Mouse (Mus musculus) stomach, embryonic 16.5 days (tissue): Measurements from ENCODE around the gene Rsph6a. TPM values are rescaled to one million over a fixed set of nuclear protein-coding genes. Genes with fewer than 3 reads are reported as not detected.

Source experiments
- ATAC-seq: fragments of 200-750 bp; cut with Nextera tagmentation; 2 replicates; pipeline ENCODE4 v1.8.0; 2017; ENCODE audit warnings: moderate number of reproducible peaks, moderate TSS enrichment; ENCODE audit not compliant: insufficient read depth, low FRiP score
- H3K27ac ChIP-seq: fragments of 300-500 bp; sonication (generic); 2 replicates; pipeline ENCODE4 v1.5.1; 2014; ENCODE audit warnings: low read length
- H3K27me3 ChIP-seq: fragments of 300-500 bp; sonication (generic); 2 replicates; pipeline ENCODE4 v1.6.1; 2014; ENCODE audit warnings: low read length, control low read depth, mixed read lengths; ENCODE audit not compliant: control insufficient read depth, insufficient read depth
- H3K36me3 ChIP-seq: fragments of 300-500 bp; sonication (generic); 2 replicates; pipeline ENCODE4 v1.6.1; 2014; ENCODE audit warnings: low read length; ENCODE audit not compliant: control insufficient read depth, insufficient read depth
- H3K4me1 ChIP-seq: fragments of 300-500 bp; sonication (generic); 2 replicates; pipeline ENCODE4 v1.6.1; 2014; ENCODE audit warnings: low read length, control low read depth, mixed read lengths; ENCODE audit not compliant: control insufficient read depth, insufficient read depth
- H3K4me2 ChIP-seq: fragments of 300-500 bp; sonication (generic); 2 replicates; pipeline ENCODE4 v1.6.1; 2014; ENCODE audit warnings: low read depth, low read length, mixed read lengths
- H3K4me3 ChIP-seq: fragments of 300-500 bp; sonication (generic); replicated peaks from 2 replicates; pipeline ENCODE4 v1.5.1; 2014; ENCODE audit warnings: mild to moderate bottlenecking, low read length
- H3K9ac ChIP-seq: fragments of 300-500 bp; sonication (generic); 2 replicates; pipeline ENCODE4 v1.6.1; 2014; ENCODE audit warnings: low read length
- H3K9me3 ChIP-seq: fragments of 300-500 bp; sonication (generic); replicated peaks from 2 replicates; pipeline ENCODE4 v1.6.1; 2016; ENCODE audit warnings: low read length, control low read depth; ENCODE audit not compliant: control insufficient read depth
- WGBS: fragments of 180-500 bp; shearing (Covaris S2); extraction: QIAGEN DNeasy Blood & Tissue Kit; methylation state at CpG from one replicate; pipeline ENCODE4 v1.1.7; 2014; 5-methylcytosine and 5-hydroxymethylcytosine counted together
- microRNA-seq: library from miRNA; unstranded; fragments of <30 nt; microRNA quantifications from one replicate; pipeline ENCODE4, GENCODE M21; 2016
- polyA plus RNA-seq: library from polyadenylated mRNA; unstranded; fragments of >200 nt; fragmentation: Nextera tagmentation; extraction: Ambion mirVana; gene quantifications from 2 replicates; pipeline ENCODE4 v1.2.1, GENCODE M21; 2015

The Rsph6a gene
- polyA plus RNA-seq, 1 experiment from 2014 or later, result not detected

- Histone ChIP-seq H3K4me2 (peak within 1 kb of the TSS; percentile 52), H3K4me1 (peaks cover 19% of the 10 kb centered on the region; the same call in 1 of the 2 replicates), H3K4me3 (peak within 1 kb of the TSS; percentile 29), H3K9me3 (no peaks in the 10 kb centered on the region), H3K9ac (peak within 1 kb of the TSS; percentile 41; the same call in 1 of the 2 replicates), H3K27me3 (no peaks in the 10 kb centered on the region), H3K27ac (no peak within 1 kb of the TSS), H3K36me3 (no peaks in the 10 kb centered on the region)
- ATAC-seq, result peak; percentile 27; the same call in 1 of the 2 replicates
- 21% methylated on average over 64 of the region's 64 CpGs for WGBS
Observed at GRCm38 (mm10) chr7:19118028-19118771, 63.7 kb downstream of the Rsph6a start, which contains the start of gene Gm4969. Gm4969 (minus strand) TSS chr7:19118368.

- H3K36me3 ChIP-seq, result no peaks in the 10 kb centered on the region
- H3K4me1 ChIP-seq, result peaks cover 19% of the 10 kb centered on the region; the same call in 1 of the 2 replicates
- no peak overlapping the region for H3K9ac ChIP-seq
- whole genome bisulfite sequencing, result 91% methylated on average over 8 of the region's 8 CpGs
- ATAC-seq, result peak; percentile 4; the same call in 1 of the 2 replicates
- no peaks in the 10 kb centered on the region for H3K27me3 ChIP-seq
- H3K27ac ChIP-seq, result no peak overlapping the region
- no peak overlapping the region for H3K4me2 ChIP-seq
- H3K4me3 ChIP-seq, result no peak overlapping the region
- H3K9me3 ChIP-seq, result no peaks in the 10 kb centered on the region
Observed at GRCm38 (mm10) chr7:19119083-19119482, 64.6 kb downstream of the Rsph6a start.

DNA sequence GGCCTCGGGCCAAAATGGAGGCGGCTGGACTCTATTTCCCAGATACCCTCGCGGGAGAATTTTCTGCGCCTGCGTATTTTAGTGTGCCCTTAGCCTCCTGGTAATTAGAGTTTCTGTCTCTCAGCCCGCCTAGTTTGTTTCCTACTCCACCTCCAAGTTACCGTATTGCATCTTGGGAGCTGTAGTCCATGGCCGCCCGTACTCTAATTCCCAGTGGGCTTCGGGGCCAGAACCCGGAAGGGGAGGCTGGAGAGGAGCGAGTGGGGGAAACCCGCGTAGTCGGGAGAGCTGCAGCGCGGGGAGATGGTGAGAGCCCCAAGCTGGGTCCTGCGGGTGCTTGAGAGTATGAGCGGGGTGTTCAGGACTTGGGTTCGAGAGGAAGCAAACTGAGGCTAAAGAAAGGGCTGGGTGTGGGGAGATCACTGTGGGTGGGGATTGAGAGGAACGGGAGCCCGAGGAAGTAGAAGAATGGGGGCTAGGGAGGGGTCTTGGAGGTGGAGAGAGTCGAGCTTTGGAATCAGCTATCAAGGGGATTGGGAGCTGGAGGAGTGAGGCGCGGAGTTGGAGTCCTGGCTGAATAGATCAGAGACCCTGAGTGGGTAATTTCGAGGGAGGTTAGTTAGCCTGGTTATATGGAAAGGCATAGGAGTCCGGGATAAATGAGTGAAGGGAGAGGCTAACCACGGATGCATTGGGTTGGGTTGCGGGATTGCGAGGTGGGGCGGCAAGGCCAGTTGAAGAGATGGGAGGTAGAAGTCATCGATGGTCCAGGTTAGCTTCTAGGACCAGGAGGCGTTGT, 65.3 kb downstream of the Rsph6a start, which contains the start of gene Fbxo46:
Gene Fbxo46 (plus strand): TSS at position 229 of the 799 bp plus-strand sequence.
- Histone ChIP-seq H3K9me3 (no peaks in the 10 kb centered on the region), H3K36me3 (no peaks in the 10 kb centered on the region), H3K4me3 (peak within 1 kb of the TSS; percentile 73), H3K27ac (no peak within 1 kb of the TSS), H3K9ac (peak within 1 kb of the TSS; percentile 85), H3K4me1 (peaks cover 19% of the 10 kb centered on the region; the same call in 1 of the 2 replicates), H3K4me2 (peak within 1 kb of the TSS; percentile 87), H3K27me3 (no peaks in the 10 kb centered on the region)
- 2% methylated on average over 34 of the region's 34 CpGs for WGBS
- ATAC-seq, result peak; percentile 95

DNA sequence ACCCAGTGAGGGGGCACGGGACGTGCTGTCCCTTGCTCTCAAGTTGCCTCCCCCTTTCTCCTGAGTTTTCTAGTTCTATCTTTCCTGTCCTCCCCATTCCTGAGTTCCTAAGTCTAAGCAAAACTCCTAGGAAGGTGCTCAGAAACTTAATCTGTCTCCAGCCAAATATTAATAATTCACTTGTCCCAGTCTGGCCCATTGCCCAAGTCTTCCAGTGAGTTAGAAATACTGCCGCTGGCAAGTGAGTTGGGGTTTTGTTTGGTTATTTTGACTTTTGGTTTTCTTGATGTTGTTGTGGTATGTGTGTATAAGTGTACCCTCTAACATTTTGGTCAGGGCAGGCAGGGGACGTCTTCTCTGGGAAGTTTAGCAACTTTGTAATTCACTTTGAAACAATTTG, 67.2 kb downstream of the Rsph6a start:
- WGBS, result 90% methylated on average over 4 of the region's 4 CpGs
- Histone ChIP-seq H3K9ac (no peak overlapping the region), H3K27me3 (no peaks in the 10 kb centered on the region), H3K9me3 (no peaks in the 10 kb centered on the region), H3K4me2 (no peak overlapping the region), H3K27ac (no peak overlapping the region), H3K36me3 (no peaks in the 10 kb centered on the region), H3K4me1 (peaks cover 19% of the 10 kb centered on the region; the same call in 1 of the 2 replicates), H3K4me3 (no peak overlapping the region)
- no peak for ATAC-seq

Small RNA genes lying within 50 kb of the gene (microRNA-seq; reads per million reads assigned to microRNA genes)
- not detected for gene Mir3100

Other genes with a start within 250 kb of the Rsph6a start
- gene Psg17, start 233.1 kb upstream of the Rsph6a start, polyA plus RNA-seq, result 0.10 TPM in 1 of 2 replicates, not detected in the other
- gene Mill2, start 214.7 kb upstream of the Rsph6a start, polyA plus RNA-seq, result 1.3 and 2.1 TPM in 2 replicates
- gene Pglyrp1, start 183.4 kb upstream of the Rsph6a start, polyA plus RNA-seq, result 119 and 175 TPM in 2 replicates
- gene Ccdc61, start 144.3 kb upstream of the Rsph6a start, polyA plus RNA-seq, result 16.7 and 21.2 TPM in 2 replicates
- 0.39 and 0.62 TPM in 2 replicates for gene Nova2, start 128.8 kb upstream of the Rsph6a start, polyA plus RNA-seq
- not detected in 2 replicates for gene Nanos2, start 67.3 kb upstream of the Rsph6a start, polyA plus RNA-seq
- gene Mypop, start 63.4 kb upstream of the Rsph6a start, polyA plus RNA-seq, result 1.6 and 2.3 TPM in 2 replicates
- 10.7 and 14.3 TPM in 2 replicates for gene Irf2bp1, start 50.6 kb upstream of the Rsph6a start, polyA plus RNA-seq
- 32.5 and 37.1 TPM in 2 replicates for gene Foxa3, start 31.2 kb upstream of the Rsph6a start, polyA plus RNA-seq
- gene Sympk, start 30.3 kb upstream of the Rsph6a start, polyA plus RNA-seq, result 20.2 and 22.5 TPM in 2 replicates
- 7.7 and 8.3 TPM in 2 replicates for gene Dmwd, start 21.5 kb downstream of the Rsph6a start, polyA plus RNA-seq
- 84.7 and 98.1 TPM in 2 replicates for gene Dmpk, start 29.2 kb downstream of the Rsph6a start, polyA plus RNA-seq
- gene Six5, start 39.9 kb downstream of the Rsph6a start, polyA plus RNA-seq, result 8.8 and 10.4 TPM in 2 replicates
- gene Gm4969, start 63.7 kb downstream of the Rsph6a start, polyA plus RNA-seq, result 2.2 and 2.5 TPM in 2 replicates
- 13.5 and 15.3 TPM in 2 replicates for gene Fbxo46, start 65.2 kb downstream of the Rsph6a start, polyA plus RNA-seq
- 14.1 and 14.8 TPM in 2 replicates for gene Qpctl, start 94.6 kb downstream of the Rsph6a start, polyA plus RNA-seq
- 123 and 136 TPM in 2 replicates for gene Snrpd2, start 95.0 kb downstream of the Rsph6a start, polyA plus RNA-seq
- gene Gipr, start 111.4 kb downstream of the Rsph6a start, polyA plus RNA-seq, result 1.6 and 2.4 TPM in 2 replicates
- 10.9 and 11.4 TPM in 2 replicates for gene Eml2, start 121.7 kb downstream of the Rsph6a start, polyA plus RNA-seq
- gene Gpr4, start 157.8 kb downstream of the Rsph6a start, polyA plus RNA-seq, result 1.4 and 1.7 TPM in 2 replicates
- 33.0 and 34.5 TPM in 2 replicates for gene Opa3, start 173.6 kb downstream of the Rsph6a start, polyA plus RNA-seq
- 77.8 and 85.6 TPM in 2 replicates for gene Vasp, start 217.1 kb downstream of the Rsph6a start, polyA plus RNA-seq
- 0.17 TPM in 1 of 2 replicates, not detected in the other for gene Ppm1n, start 225.4 kb downstream of the Rsph6a start, polyA plus RNA-seq
- gene Rtn2, start 227.9 kb downstream of the Rsph6a start, polyA plus RNA-seq, result 14.8 and 21.7 TPM in 2 replicates